Mouse (Mus musculus) lung, postnatal 25 days (tissue): ENCODE measurements at regions not wholly inside any gene's neighbourhood (a gene's known extent, or its start where the extent isn't known, plus 50 kb on each side); places are given as distances from the start of the nearest gene placed in this dataset.

Experiments used
- DNase-seq: peaks from one replicate; pipeline ENCODE4 v3.0.0; 2022; ENCODE audit warnings: low spot score

DNA sequence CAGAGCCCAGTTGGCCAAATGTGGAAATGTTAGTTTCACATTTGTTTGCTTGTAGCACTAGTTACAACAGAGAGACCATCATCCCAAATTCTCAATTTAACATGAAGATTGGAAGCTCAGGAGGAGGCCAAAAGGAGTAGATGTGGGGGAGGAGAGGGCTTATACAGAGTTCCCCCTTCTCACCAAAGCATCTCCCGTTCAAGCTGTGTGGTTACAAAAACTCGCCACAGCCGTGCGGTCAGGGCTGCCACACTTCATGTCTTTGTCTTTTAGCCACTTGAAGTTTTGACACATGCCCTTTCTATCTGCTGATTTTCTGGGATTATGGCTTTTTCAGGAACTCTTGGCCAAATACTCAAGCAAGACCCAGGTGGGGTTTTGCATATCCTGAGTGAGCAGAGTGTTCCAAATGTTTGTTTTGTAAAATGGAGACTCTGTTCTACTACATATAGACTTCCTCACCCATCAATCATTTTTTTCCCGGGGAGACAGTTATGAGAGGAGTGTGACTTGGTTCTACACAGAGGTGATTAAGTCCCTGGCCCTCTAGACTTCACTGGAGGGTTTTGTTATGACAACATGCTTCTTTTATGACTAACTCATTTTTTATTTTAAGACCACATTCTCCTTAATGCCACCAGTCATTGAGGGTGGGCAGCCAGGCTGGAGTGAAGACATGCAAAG lies 605.4 kb upstream of the Sall1 start:
- no peak for DNase-seq

- DNase-seq, result no peak
Observed at GRCm38 (mm10) chr8:89646946-89647345, 603.0 kb upstream of the Sall1 start.

DNA sequence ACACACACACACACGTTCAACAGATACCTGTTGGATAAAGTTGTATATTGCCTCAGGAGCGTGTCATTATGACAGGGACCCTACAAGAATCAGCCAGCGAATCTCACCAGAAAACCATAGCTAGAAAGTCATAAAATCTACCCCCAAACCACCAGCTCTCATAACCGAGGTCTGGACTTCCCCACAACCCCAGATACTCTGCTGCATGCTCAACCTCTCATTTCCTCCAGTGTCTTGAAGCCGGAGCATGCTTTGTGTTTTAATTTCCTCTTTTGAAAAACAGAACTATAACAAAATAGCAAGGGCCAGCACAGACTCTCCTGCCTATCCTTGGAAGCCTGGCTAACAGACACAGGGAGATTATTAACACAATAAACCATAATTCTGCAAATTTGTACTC lies 597.4 kb upstream of the Sall1 start:
- DNase-seq, result no peak

DNA sequence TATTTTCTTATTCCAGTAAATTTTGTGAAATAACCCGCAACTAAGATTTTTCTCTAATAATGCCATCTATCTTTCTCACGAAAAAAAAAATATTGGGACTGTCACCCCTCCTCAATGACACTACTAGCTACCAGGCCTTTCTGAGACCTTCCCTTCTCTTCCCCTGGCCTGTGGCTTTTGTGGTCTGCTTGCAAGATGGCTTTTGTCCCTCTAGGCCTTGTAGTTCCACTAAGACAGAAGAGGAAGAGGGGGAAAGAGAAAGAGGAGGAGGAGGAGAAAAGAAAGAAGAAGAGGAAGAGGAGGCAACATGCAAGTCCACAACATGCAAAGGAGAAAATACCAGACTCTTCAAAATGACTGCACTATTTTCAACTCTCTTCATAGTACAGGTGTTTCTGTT lies 590.9 kb upstream of the Sall1 start:
- DNase-seq, result no peak

- DNase-seq, result no peak
Observed at GRCm38 (mm10) chr8:89632304-89632703, 588.3 kb upstream of the Sall1 start.

DNA sequence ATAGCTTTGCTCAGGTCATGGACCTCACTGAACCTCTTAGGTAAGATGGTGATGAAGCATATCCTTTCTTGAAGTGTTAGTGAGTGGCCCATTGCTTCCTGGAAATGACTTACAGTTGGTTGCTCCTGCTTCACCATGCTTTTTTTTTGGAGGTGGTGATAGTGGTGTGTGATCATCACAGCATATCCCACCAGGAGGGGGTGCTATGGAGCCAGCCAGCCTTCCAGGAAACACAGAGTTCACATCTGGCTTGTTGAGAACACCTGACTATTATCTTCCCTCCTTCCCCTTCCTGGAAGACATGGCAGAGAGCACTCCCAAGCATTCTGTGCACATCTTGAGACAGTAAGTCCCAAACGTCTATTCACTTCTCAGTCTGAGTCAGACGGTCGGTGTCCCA lies 586.6 kb upstream of the Sall1 start:
- DNase-seq, result peak; percentile 2

DNA sequence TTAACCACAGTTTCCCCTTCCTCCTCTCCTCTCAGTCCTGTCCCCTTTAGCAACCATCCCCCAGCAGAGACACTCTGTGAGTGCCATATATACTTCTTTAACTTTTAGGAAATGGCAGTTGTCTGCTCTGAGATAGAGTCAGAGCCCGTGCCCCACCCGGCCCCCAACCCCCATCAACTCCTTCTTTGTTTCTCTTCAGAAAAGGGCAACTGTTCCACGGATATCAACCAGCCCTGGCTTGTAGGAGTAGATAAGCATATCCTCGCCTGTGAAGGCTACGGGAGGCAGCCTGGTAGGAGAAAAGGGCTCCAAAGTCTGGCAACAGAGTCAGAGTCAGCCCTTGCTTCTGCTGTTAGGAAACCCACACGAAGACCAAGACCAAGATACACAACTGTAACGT lies 574.1 kb upstream of the Sall1 start:
- no peak for DNase-seq

GRCm38 (mm10) chr8:89615863-89616558 lies 572.0 kb upstream of the Sall1 start:
- DNase-seq, result no peak

GRCm38 (mm10) chr8:89609074-89609473 lies 565.1 kb upstream of the Sall1 start:
- no peak for DNase-seq

- no peak for DNase-seq
Observed at GRCm38 (mm10) chr8:89605905-89606468, 562.0 kb upstream of the Sall1 start.

- DNase-seq, result no peak
Observed at GRCm38 (mm10) chr8:89604461-89604860, 560.5 kb upstream of the Sall1 start.

GRCm38 (mm10) chr8:89596380-89596779 lies 552.4 kb upstream of the Sall1 start:
- no peak for DNase-seq

- DNase-seq, result no peak
Observed at GRCm38 (mm10) chr8:89583091-89583490, 539.1 kb upstream of the Sall1 start.

- no peak for DNase-seq
Observed at GRCm38 (mm10) chr8:89582566-89582965, 538.6 kb upstream of the Sall1 start.

- DNase-seq, result peak; percentile 52
Observed at GRCm38 (mm10) chr8:89571816-89572215, 527.9 kb upstream of the Sall1 start.

DNA sequence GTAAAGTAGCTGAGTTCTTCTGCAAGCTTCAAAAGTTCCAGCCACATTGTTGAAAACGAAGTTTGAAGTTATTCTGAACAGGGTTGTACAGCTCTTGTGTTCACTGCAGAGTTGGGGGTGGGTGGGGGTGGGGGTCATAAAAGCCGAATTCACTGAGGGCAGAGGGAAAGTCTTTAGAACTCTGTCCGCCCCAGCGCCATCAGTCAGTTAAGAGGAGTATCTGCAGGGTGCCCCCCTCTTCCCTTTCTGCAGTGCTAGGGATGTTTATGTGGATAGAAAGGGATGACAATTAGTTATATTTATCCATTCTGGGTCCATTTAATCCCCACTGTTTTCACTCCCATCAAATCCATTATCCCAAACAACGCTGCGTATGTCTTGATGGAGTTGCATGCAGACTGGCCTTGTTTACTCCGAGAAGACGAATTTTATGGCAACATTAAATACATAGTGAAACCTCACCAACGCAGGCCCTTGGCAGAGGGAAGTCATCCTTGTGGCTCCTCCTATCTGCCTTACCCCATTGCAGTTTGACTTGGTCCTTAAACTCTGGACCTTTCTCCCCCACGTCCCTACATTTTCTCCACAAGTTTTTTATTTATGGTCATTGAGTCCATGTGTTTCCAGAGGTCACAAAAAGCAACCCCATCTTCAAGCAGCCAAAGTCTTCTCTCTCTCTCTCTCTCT lies 526.8 kb upstream of the Sall1 start:
- DNase-seq, result no peak

DNA sequence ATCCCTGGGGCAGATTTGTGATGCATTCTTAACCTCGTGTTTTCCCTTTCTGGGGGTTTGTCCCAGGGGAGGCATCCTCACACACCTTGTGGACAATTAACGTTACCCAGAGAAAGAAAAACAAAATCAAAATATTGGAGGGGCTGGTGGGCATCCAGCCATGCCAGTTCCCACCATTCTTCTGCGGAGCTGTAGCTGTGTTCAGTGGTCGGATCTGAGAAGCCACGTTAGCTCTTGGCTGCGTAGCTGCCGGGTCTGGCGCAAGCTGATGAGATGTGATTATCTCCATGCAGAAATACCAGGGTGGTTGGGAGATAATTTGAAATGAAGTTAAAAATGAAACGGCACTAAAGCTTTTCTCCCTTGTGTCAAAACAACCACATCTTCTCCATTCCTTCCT lies 525.4 kb upstream of the Sall1 start:
- no peak for DNase-seq

DNA sequence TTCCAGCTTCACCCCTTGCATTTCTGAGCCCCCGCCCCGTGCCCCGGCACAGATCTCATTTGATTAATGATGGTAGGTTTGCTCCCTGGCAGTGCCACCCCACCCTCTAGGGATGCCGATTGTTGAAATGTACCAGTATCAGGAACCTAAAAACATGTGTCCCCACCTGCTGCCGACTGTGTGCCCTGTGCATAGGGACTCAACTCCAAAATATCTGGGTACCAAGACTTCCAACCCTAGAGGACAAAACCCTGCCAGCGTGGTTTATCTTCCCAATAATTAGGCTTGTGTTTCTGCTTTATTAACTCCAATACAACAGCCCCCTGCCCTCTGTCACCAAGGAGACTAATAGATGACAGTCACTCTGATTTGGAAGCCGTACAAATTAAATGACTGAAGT lies 524.7 kb upstream of the Sall1 start:
- DNase-seq, result no peak

DNA sequence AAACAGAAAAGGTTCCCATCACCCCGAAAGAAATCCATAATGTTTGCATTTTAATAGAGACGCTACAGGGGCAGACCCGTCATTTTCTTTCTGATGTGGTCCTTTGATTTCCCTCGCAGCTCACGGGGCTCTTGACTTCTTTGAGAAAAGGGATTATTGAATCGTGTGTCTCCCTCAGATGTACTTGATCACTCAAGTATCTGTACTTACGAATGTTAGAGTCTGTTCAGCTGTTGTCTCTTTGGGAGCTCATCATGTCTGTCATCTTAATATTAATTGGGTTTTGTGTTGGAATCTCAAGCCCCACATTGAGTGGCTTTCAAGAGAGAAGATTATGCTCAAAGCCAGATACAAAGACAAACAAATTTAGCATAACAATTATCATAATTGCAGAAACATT lies 523.0 kb upstream of the Sall1 start:
- no peak for DNase-seq

DNA sequence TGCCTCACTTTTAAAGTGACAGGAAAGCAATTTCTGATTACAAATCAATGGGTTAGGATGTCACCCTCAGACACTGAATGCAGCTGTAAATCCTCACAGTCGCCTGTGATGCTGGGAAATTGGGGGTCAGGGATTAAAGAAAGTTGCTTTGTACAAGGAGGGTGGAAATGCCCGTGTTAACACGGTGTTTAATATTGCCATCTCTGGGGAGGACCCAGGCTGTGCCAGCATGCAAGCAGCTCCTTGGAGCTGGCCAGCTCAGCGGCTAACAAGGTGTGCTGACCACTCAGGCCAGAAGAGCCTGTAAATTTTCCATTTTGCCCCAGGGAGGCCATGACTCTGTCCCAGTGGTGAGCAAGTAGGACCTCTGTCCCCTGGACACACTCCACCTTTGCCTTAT lies 522.5 kb upstream of the Sall1 start:
- no peak for DNase-seq

DNA sequence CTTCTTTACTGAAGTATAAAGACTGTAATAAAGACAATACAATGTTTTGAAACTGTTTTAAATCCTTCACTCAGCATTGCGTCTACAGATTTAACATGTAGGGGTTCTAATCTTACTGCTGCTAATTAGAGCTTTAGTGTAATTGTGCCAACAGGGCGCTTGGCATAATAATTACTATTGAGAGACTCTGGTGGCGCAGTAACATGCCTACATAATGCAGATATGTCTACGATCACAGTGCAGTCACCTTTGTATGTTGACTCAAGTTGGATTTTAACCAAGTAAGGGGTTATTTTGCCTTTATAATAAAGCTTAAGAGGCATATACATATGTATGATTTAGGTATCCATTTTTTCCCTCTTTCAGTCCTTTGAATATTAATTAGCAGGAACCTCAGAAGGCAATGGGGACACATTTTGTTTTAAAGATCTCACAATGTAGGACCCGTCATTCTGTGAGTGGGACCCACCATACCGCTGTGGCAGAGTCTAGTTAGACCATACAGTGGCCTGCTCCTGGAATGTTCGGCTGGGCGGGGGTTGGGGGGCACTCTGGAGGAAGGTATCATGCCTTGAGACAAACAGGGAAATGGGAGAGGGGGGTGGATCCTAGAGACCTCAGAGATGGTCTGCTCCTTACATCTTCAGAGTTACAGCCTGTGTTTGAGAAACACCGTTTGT lies 521.3 kb upstream of the Sall1 start:
- DNase-seq, result no peak

GRCm38 (mm10) chr8:89563544-89563943 lies 519.6 kb upstream of the Sall1 start:
- no peak for DNase-seq
